Mouse (Mus musculus) kidney, embryonic 14.5 days (tissue): ENCODE data around the gene Catsperz. TPM values are rescaled to one million over a fixed set of nuclear protein-coding genes. Genes with fewer than 3 reads are reported as not detected.

Source experiments
- ATAC-seq: fragments of 200-750 bp; cut with Nextera tagmentation; 2 replicates; pipeline ENCODE4 v1.8.0; 2017; ENCODE audit warnings: moderate number of reproducible peaks, mild to moderate bottlenecking, moderate TSS enrichment, moderate library complexity; ENCODE audit not compliant: low FRiP score, low TSS enrichment
- H3K27ac ChIP-seq: fragments of 300-500 bp; sonication (generic); 2 replicates; pipeline ENCODE4 v1.5.1; 2014; ENCODE audit warnings: low read depth, mild to moderate bottlenecking, low read length, moderate library complexity, mixed read lengths
- H3K27me3 ChIP-seq: fragments of 300-500 bp; sonication (generic); 2 replicates; pipeline ENCODE4 v1.6.1; 2014; ENCODE audit warnings: mild to moderate bottlenecking, low read length; ENCODE audit not compliant: control insufficient read depth, insufficient read depth
- H3K36me3 ChIP-seq: fragments of 300-500 bp; sonication (generic); 2 replicates; pipeline ENCODE4 v1.6.1; 2014; ENCODE audit warnings: low read length, mixed read lengths; ENCODE audit not compliant: control insufficient read depth, insufficient read depth
- H3K4me1 ChIP-seq: fragments of 300-500 bp; sonication (generic); 2 replicates; pipeline ENCODE4 v1.6.1; 2014; ENCODE audit warnings: low read length, mixed read lengths; ENCODE audit not compliant: control insufficient read depth, insufficient read depth
- H3K4me2 ChIP-seq: fragments of 300-500 bp; sonication (generic); replicated peaks from 2 replicates; pipeline ENCODE4 v1.6.1; 2014; ENCODE audit warnings: low read depth, mild to moderate bottlenecking, low read length
- H3K4me3 ChIP-seq: fragments of 300-500 bp; sonication (generic); 2 replicates; pipeline ENCODE4 v1.5.1; 2014; ENCODE audit warnings: mild to moderate bottlenecking, low read length
- H3K9ac ChIP-seq: fragments of 300-500 bp; sonication (generic); 2 replicates; pipeline ENCODE4 v1.6.1; 2014; ENCODE audit warnings: low read depth, mild to moderate bottlenecking, low read length, moderate library complexity
- H3K9me3 ChIP-seq: fragments of 300-500 bp; sonication (generic); 2 replicates; pipeline ENCODE4 v1.6.1; 2016; ENCODE audit warnings: low read length; ENCODE audit not compliant: control insufficient read depth
- WGBS: fragments of 180-500 bp; shearing (Covaris S2); extraction: QIAGEN DNeasy Blood & Tissue Kit; methylation state at CpG from one replicate; pipeline ENCODE4 v1.1.7; 2014; 5-methylcytosine and 5-hydroxymethylcytosine counted together
- polyA plus RNA-seq: library from polyadenylated mRNA; unstranded; fragments of >200 nt; fragmentation: Nextera tagmentation; extraction: Ambion mirVana; gene quantifications from 2 replicates; pipeline ENCODE4 v1.2.1, GENCODE M21; 2014

Gene Catsperz
- polyA plus RNA-seq, 1 experiment from 2014 or later = 3.8 TPM

- ATAC-seq = no peak
- H3K9me3 ChIP-seq = no peaks in the 10 kb centered on the region
These were observed 6.8 kb upstream of the Catsperz start for GRCm38 (mm10) chr19:6932018-6932417.

DNA sequence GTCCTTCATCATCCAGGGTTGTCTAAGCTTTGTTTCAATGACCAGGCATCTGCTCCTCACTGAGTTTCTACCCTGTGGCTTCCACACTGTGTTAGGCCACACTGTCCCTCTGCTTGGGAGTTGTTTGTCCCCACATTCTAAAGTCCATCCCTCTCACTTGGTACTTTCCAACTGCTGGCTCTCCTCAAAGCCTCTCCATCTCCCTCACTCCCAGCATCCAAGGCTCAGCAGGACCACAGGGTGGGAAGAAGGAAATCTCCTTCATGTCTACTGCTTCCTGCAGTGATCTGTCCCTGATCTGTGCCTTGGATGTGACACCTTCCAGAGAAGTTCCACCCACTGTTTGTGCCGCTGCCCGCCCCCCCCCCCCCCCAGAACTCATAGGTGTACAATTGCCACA, 5.8 kb upstream of the Catsperz start:
- H3K9me3 ChIP-seq = peaks cover 3% of the 10 kb centered on the region; the same call in 1 of the 2 replicates
- no peaks in the 10 kb centered on the region for H3K36me3 ChIP-seq
- no peak overlapping the region for H3K4me3 ChIP-seq
- no peak for ATAC-seq
- peaks cover 83% of the 10 kb centered on the region for H3K27me3 ChIP-seq
- peaks cover 10% of the 10 kb centered on the region for H3K4me1 ChIP-seq
- no peak overlapping the region for H3K27ac ChIP-seq
- no peak overlapping the region for H3K4me2 ChIP-seq
- H3K9ac ChIP-seq = no peak overlapping the region
- WGBS = 0% methylated on average over 2 of the region's 2 CpGs

More at GRCm38 (mm10) chr19:6932018-6932417, 6.8 kb upstream of the Catsperz start:
- H3K27me3 ChIP-seq = peaks cover 75% of the 10 kb centered on the region
- no peak overlapping the region for H3K9ac ChIP-seq
- H3K27ac ChIP-seq = no peak overlapping the region
- no peak overlapping the region for H3K4me3 ChIP-seq
- WGBS = 58% methylated on average over 1 of the region's 1 CpGs
- H3K4me1 ChIP-seq = peaks cover 10% of the 10 kb centered on the region
- no peaks in the 10 kb centered on the region for H3K36me3 ChIP-seq
- no peak overlapping the region for H3K4me2 ChIP-seq

DNA sequence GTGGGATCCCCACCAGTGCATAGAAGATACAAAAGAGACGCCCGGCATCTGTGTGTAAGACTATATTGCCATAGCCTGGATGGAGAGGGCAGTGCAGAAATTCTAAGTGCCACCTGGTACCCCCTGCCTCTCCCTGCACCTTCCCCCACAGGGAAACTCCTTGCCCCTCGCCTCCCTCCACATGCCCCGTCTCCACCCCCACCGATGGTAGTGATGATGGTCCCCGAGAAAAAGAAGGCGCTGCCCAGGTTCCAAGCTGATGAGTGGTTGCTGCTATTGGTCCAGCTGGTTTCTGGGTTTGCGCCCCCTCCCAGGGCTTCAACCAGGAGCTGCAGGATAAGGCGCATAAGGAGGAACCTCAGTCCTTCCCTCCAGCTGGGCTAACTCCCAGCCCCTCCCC, 2.9 kb upstream of the Catsperz start:
- Histone ChIP-seq H3K4me3 (no peak overlapping the region), H3K4me2 (no peak overlapping the region), H3K27me3 (peaks cover 78% of the 10 kb centered on the region), H3K9ac (no peak overlapping the region), H3K4me1 (0 out of 2 replicates have a peak, but pooled peaks cover 3% of the 10 kb centered on the region), H3K9me3 (peaks cover 4% of the 10 kb centered on the region; the same call in 1 of the 2 replicates), H3K36me3 (no peaks in the 10 kb centered on the region), H3K27ac (no peak overlapping the region)
- ATAC-seq = no peak
- WGBS = 15% methylated on average over 9 of the region's 9 CpGs

DNA sequence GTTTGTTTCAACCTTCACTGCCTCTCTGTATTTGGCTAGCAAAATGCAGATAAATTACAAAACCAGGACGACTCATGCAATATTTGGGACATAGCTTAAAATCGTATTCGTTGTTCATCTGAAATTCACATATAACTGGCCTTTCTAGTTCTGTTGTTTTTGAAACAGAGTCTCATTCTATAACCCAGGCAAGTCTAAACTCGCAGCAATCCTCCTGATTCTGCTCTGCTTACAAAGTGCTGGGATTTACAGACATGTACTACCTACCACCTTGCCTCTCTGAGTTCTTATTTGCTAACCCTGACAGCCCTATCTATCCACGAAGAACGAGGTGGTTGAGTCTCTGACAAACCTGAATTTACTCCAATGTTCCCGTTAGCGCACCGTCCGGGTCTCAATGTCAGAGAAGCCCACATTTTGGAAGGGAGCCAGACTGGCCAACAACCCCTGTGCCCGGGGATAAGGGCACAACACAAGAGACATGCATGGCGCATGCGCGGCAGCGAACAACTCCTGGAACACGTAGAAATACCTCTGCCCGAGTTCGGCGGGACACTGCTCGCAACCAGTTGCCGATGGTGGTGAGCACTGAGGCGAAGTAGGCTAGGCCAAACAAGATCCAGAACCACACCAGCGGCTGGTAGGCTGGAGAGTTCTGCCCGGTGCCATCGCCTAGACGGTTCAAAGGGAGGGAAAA, 1.5 kb upstream of the Catsperz start:
- ATAC-seq = no peak

GRCm38 (mm10) chr19:6925611-6926329, 590 bp upstream of the Catsperz start:
- WGBS = 6% methylated on average over 40 of the region's 40 CpGs
- Histone ChIP-seq H3K27me3 (peaks cover 57% of the 10 kb centered on the region), H3K4me1 (peaks cover 7% of the 10 kb centered on the region), H3K4me2 (peak overlapping the region; percentile 28), H3K9ac (no peak overlapping the region), H3K9me3 (peaks cover 4% of the 10 kb centered on the region; the same call in 1 of the 2 replicates), H3K4me3 (peak overlapping the region; percentile 24; the same call in 1 of the 2 replicates), H3K27ac (no peak overlapping the region), H3K36me3 (no peaks in the 10 kb centered on the region)
- no peak for ATAC-seq

More for the DNA sequence above, 1.5 kb upstream of the Catsperz start:
- Histone ChIP-seq H3K36me3 (no peaks in the 10 kb centered on the region), H3K4me1 (0 out of 2 replicates have a peak, but pooled peaks cover 3% of the 10 kb centered on the region), H3K4me3 (peak overlapping the region; percentile 19), H3K27ac (no peak overlapping the region), H3K27me3 (peaks cover 66% of the 10 kb centered on the region), H3K9me3 (peaks cover 4% of the 10 kb centered on the region; the same call in 1 of the 2 replicates), H3K9ac (no peak overlapping the region), H3K4me2 (peak overlapping the region; percentile 29; the same call in 1 of the 2 replicates)
- 19% methylated on average over 26 of the region's 26 CpGs for WGBS

DNA sequence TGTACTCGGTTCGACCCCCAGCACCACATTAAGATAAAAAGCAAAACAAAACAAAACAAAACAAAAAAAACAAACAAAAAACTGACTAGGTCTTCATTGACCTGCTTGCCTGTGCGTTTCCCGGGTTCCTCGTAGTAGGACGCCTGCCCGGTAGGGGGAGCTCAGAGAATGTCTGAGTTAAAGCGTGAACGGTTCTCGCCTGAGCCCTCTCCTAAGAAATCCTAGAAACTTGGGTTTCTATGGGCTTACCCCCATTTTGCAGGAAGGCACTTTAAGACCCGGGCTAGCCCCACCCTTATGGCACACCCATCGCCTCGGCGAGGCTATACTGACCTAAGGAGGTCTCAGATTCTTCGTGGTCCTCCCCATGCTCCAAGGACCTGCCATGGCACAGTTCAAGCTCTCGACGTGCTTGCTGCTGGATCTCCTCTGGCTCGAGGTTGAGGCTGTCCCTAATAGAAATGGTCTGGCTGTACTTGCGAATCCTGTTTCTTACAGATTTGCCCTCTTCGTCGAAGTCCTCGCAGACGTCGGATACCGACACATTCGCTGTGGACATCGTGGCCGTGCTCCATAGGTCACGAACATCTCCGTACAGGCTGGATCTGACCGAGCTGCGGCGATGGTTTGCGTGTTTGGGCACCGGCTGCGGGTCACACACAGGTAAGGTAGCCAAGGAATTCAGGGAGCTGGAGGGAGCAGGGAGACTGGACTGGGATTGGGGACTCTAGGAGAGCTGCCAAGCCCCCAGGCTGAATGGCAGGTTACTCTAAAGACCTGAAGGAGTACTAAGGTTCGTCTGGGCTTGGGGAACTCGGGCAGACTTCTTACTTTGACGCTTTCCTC, 496 bp downstream of the Catsperz start:
- no peak for ATAC-seq
- Histone ChIP-seq H3K27me3 (peaks cover 49% of the 10 kb centered on the region), H3K27ac (no peak overlapping the region)

GRCm38 (mm10) chr19:6922901-6923735, 2.1 kb downstream of the Catsperz start:
- no peak overlapping the region for H3K9ac ChIP-seq
- no peaks in the 10 kb centered on the region; the same call in 1 of the 2 replicates for H3K36me3 ChIP-seq
- peaks cover 47% of the 10 kb centered on the region for H3K27me3 ChIP-seq
- H3K4me3 ChIP-seq = no peak overlapping the region; the same call in 1 of the 2 replicates
- no peak overlapping the region for H3K27ac ChIP-seq
- H3K4me2 ChIP-seq = no peak overlapping the region
- peaks cover 18% of the 10 kb centered on the region for H3K4me1 ChIP-seq
- 61% methylated on average over 6 of the region's 6 CpGs for WGBS
- ATAC-seq = no peak
- H3K9me3 ChIP-seq = peaks cover 4% of the 10 kb centered on the region; the same call in 1 of the 2 replicates

More for the DNA sequence above, 496 bp downstream of the Catsperz start:
- no peak overlapping the region for H3K9ac ChIP-seq
- peaks cover 18% of the 10 kb centered on the region for H3K4me1 ChIP-seq
- H3K9me3 ChIP-seq = peaks cover 4% of the 10 kb centered on the region; the same call in 1 of the 2 replicates
- H3K4me3 ChIP-seq = peak overlapping the region; percentile 24
- WGBS = 4% methylated on average over 39 of the region's 39 CpGs
- peak overlapping the region; percentile 28 for H3K4me2 ChIP-seq
- no peaks in the 10 kb centered on the region for H3K36me3 ChIP-seq
